Mouse (Mus musculus): ENCODE measurements at regions not wholly inside any gene's neighbourhood (a gene's known extent, or its start where the extent isn't known, plus 50 kb on each side); places are given as distances from the start of the nearest gene placed in this dataset.

GRCm38 (mm10) chr8:10825192-10825926, 182.9 kb downstream of the Irs2 start:
- no peak for TF ChIP-seq CTCF (conservative IDR thresholded peaks at IDR 0.05; ENCODE audit: insufficient read depth, insufficient read length, low read depth, low read length)
- no peak for TF ChIP-seq POLR2A (IDR thresholded peaks at IDR 0.05; ENCODE audit: low read depth, low read length)
